Mouse (Mus musculus) layer of hippocampus, adult 18-20 months (tissue): ENCODE measurements around the gene Sh3bp5l. TPM values are rescaled to one million over a fixed set of nuclear protein-coding genes. Genes with fewer than 3 reads are reported as not detected.
"Not testable (repeated sequence)": the region's sequence is repeated elsewhere in the genome, so short reads cannot be mapped to it uniquely, and the experiment has no call there.

Experiments used
- DNase-seq, 2 experiments: peaks; one replicate each; pipeline ENCODE4 v3.0.0; 2022; ENCODE audit warnings: low spot score in 2 of 2
- total RNA-seq, 2 experiments: library from RNA; stranded (reverse); gene quantifications; 2 replicates each; pipeline ENCODE4 v1.2.3; 2021

The Sh3bp5l gene
- total RNA-seq, 2 experiments from 2014 or later: 48.9 to 55.4 TPM

DNA sequence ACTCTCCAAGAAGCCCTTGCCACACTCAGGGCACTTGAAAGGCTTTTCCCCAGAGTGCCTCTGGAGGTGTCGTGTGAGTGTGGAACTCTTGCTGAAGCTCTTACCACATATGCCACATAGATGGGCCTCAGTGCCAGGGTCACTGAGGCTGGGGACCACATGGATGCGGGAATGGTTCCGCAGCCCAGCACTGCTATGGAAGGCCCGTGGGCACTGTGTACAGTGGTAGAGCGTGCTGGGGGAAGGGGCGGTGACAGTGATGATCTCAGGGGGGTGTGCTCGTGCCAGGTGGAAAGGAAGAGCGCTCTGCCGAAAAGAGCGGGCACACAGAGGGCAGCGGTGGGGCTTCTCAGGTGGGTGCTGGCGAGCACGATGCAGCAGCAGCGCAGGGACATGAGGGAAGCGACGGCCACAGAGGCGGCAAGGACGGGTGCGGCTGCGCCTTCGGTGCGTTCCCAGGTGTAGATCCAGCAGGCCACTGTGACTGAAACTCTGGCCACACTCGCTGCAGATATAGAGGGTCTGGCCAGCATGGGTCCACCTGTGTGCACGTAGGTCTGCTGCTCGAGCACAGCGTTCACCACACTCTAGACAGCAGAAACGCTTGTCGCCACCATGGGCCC, 13.6 kb upstream of the Sh3bp5l start:
- no peak for DNase-seq

- peak; percentile 95 to 97 for DNase-seq
Observed at GRCm38 (mm10) chr11:58322824-58323569, 7.5 kb upstream of the Sh3bp5l start.

- DNase-seq: peak in 1 of 2 experiments; percentile 27
Observed at GRCm38 (mm10) chr11:58323570-58324340, 6.8 kb upstream of the Sh3bp5l start.

GRCm38 (mm10) chr11:58324614-58325229, 5.8 kb upstream of the Sh3bp5l start:
- no peak for DNase-seq

DNA sequence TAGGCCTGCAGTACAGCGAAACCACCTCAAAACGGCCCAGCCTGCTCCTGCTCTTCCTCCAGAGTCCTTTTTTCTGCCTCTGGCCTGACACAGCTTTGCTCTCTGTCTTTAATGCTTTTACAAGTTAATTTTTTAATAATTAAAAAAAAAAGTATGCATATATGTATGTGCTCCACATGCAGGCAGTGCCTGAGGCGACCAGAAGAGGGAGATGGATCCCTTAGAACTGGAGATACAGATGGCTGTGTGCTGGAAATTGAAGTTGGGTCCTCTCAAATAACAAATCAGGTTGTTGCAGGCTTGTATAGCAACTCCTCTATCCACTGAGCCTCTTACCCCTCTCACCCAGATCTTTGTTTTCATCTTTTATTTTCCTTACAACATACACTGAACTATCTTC, 3.7 kb upstream of the Sh3bp5l start:
- no peak for DNase-seq

DNA sequence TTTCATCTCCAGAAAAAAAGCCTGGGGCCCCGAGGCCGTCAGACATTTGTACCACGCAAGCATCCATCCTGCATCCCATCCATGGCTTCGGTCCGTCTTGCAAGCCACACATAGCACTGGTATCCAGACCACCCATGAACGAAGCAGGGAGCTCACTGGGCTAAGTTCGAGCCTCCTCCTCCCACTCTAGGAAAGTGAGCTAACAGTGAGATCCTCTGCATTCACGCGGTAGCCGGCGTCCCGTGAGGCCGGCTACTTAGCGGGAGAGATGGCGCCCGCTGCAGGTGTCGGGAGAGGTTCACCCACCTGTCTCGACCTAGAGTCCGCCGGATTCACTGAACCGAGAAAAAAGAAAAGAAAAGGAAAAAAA, 633 bp upstream of the Sh3bp5l start:
- peak in 1 of 2 experiments; percentile 14 for DNase-seq

GRCm38 (mm10) chr11:58331149-58331495, 598 bp downstream of the Sh3bp5l start:
- DNase-seq: no peak

- no peak for DNase-seq
Observed at GRCm38 (mm10) chr11:58331546-58331945, 1.0 kb downstream of the Sh3bp5l start.

DNA sequence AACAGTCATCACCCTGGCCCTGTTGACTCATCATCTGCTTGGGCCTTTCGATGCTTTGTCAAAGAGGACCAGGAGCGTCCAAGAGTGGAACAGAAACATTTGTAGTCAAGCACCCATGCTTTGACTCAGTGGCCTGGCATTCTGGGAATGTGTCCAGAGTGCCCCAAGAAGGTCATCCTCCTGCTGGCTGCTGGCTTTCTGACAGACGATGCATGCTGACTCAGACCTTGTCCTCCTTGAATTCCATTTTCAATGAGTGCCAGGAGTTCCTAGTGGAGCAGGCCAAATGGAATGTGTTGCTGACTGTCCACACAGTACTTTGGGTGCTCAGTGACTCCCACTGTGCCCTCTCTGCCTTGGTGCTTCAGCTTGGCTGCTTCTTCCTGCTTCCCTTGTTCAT, 4.2 kb downstream of the Sh3bp5l start:
- DNase-seq: no peak

DNA sequence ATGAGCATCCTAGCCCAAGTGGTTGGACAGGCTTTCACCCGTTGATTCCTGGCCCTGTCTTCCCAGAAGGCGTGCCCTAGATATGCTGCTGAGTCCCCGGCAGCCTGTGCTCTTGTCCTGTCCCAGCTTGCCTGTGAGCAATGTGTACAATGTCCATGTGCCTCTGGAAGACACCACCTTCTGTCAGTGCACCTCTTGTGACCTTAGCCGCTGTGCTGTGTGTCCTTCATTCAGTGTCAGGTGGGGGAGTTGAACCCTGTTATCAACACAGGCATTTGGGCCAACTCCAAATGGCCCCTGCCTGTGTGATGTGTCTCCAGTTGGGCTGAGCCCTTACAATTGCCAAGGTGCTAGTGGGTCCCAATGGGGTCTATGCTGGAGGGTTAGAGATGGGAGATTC, 16.2 kb downstream of the Sh3bp5l start:
- DNase-seq: no peak

GRCm38 (mm10) chr11:58350628-58351027, 20.1 kb downstream of the Sh3bp5l start:
- DNase-seq: no peak

DNA sequence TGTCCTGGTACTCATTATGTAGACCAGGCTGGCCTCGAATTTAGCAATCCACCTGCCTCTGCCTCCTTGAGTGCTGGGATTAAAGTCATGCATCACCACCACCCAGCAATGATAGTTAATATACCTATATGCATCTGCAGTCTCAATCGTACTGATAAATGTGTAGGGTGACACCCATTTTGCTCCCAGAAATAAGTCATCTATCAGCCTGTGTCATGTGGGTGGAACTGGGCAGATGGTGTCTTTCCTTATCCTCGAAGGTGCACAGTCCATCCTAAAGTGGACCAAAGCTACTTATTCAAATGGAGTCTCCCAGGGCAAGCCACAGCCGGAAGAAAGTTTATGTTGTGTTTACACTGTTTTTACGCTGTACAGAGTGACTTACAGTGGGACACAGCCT, 20.7 kb downstream of the Sh3bp5l start:
- no peak for DNase-seq

DNA sequence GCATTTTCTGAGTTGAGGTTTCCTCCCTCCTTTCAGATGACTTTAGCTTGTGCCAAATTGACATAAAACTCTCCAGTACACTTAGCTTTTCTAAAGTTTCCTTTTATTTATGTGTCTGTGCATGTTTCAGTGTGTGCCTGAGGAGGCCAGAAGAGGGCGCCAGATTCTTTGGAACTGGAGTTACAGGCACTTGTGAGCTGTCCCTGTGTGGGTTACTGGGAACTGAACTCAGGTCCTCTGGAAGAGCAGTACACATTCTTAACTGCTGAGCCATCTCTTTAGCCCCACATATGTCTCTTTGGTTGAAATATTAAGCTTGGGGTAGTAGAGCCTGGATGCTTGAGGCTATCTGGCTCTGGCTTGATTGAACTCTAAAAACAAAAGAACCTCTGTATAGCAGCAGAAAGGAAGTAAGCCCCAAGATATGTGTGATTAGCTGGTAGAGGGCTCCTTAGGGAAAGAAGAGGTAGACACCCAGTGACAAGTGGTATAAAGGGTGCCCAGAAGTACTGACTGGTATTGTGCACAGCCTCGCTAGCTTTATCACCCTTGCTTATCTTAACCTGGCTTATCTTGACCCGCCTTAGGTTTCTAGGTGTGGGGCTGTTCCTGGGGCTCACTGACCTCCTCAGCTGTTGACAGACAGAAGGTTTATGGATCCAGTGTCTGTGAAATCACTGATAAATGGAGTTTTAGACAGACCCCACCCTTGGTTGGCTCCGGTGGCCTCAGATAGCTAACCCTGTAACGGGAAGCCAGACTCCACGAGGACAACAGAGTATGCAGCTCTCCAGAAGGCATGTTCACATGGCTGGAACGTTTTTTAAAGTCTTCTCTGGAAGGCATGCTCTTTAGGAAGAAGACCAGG, 22.4 kb downstream of the Sh3bp5l start:
- no peak for DNase-seq

DNA sequence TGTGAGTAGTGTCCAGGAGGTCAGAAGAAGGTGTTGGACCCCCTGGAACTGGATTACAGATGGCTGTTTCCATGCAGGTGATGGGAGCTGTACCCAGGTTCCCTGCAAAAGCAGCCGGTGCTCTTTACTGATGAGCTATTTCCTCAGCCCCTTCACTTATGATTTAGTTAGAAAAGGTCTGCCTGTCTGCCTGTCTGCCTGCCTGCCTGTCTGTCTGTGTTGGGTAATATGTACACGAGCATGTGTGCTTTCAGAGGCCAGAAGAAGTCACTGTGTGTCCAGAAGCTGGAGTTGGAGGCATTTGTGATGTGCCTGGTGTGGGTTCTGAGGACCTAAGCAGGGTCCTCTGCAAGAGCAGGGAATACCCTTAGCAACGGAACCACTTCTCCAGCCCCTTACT, 23.2 kb downstream of the Sh3bp5l start:
- no peak for DNase-seq

DNA sequence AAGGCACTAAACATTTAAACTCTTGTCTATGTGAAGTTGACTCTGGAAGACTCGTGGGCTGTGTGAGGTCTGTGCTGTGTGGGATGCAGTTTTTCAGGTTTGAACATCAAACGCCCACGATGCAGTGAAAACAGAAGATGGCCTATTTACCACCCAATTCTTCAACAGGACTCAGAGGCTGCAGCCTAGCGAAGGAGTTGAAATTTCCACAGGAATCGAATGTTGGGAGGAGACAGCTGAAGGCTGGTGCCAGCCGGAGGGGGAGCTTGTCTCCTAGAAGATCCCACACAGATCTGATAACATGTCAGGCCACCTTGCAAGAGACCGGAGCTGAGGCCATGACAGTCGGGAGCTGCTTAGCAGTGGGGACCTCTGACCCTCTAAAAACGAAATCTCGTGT, 24.0 kb downstream of the Sh3bp5l start:
- DNase-seq: peak in 1 of 2 experiments; percentile 50

GRCm38 (mm10) chr11:58354927-58355326, 24.4 kb downstream of the Sh3bp5l start:
- DNase-seq: no peak

DNA sequence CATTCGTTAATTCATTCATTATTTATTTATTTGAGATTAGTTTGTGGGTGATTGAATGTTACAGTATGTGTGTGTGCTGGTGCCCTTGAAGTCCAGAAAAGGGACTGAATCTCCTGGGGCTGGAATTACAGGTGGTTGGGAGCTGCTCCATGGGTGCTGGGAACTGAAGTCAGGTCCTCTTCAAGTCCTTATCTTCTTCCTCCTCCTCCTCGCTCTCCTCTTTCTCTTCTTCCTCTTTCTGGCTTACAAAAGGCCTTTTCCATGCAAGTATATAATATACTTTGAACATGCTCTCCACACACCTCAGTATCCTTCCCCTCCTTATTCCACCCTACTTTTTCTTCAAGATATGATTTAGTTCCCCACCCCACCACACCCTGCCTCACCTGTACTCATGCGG, 26.5 kb downstream of the Sh3bp5l start:
- no peak for DNase-seq

DNA sequence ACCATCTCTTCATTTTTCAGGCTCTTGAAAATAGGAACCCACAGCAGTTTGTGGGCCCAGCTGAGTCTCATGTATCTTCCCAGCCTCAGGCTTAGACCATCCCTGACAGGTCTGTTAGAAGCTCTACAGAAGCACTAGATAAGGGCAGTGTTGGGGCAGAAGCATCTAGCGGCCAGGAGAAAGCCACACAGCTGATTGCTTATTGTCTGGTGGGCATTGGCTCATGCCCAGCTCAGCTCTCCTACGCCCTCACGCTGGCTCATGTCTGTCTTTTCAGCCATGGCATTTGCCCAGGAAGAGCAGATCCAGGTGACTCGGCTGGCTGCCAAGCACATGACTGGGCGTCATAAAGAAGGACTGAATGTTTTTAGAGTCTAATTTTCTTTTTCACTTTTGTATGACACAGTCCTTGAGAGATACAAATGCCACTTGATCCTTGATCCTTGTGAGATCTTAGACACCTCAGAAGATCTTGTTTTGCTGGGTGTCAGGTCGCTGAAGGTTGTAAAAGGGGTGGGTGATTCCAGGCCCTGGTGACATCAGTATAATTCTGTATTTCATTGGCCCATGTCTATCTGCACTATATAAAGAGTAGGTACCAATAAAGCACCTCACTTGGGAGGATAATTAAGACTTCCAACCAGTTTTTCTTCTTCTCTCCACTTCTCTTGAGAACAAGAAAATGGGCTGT, 27.5 kb downstream of the Sh3bp5l start:
- DNase-seq: no peak

GRCm38 (mm10) chr11:58362562-58362961, 32.0 kb downstream of the Sh3bp5l start:
- not testable (repeated sequence) for DNase-seq

- no peak for DNase-seq
Observed at GRCm38 (mm10) chr11:58364454-58364853, 33.9 kb downstream of the Sh3bp5l start.
